Mouse (Mus musculus): ENCODE results near the gene Romo1. TPM values are rescaled to one million over a fixed set of nuclear protein-coding genes. Genes with fewer than 3 reads are reported as not detected.

Gene Romo1
- polyA plus RNA-seq, 1 experiment from 2014 or later = 410 TPM

DNA sequence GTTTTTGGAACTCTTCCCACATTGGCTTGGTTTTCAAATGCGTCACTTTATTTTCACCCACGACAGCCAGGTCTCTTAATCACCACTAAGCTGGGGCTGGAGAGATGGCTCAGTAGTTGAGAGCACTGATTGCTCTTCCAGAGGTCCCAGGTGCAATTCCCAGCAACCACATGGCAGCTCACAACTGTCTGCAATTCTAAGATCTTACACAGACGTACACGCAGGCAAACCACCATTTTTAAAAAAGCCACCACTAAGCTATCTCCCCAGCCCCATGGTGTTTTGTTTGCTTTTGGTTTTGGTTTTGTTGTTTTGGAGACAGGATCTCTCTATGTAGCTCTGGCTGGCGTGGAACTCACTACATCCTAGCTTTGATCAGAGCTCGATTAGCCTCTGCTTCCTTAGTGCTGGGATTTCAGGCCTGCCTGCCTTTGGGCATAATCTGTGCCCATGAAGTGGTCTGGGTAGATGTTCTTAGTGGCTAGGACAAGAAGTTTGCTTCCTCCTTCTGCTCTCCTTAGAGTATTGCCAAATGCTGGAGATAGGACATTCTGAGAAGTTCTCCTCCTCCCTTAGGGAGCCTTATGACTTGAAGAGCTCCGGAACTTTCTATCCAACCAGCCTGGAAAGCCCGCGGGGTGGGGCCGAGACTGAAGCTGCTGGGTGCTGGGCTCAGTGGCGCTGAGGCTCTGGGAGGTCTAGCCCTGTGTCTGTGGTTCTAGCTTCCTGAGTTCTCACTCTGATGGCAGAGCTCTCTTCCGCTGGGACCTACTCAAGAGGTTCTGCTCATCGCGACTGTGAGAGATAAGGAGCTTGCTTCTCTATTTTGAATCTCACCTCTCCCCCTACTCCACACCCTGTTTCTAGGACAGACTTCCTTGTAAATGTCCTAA is 46.4 kb downstream of the Romo1 start:
- WGBS = 87% methylated on average over 14 of the region's 14 CpGs
- no peak overlapping the region for H3K4me3 ChIP-seq (ENCODE audit: low read depth, low read length)
- H3K4me2 ChIP-seq = no peak overlapping the region
- no peaks in the 10 kb centered on the region for H3K4me1 ChIP-seq (ENCODE audit: control insufficient read depth, insufficient read depth, low read length)
- H3K36me3 ChIP-seq (ENCODE audit: control insufficient read depth, insufficient read depth, low read length) = no peaks in the 10 kb centered on the region
- no peaks in the 10 kb centered on the region for H3K9me3 ChIP-seq (ENCODE audit: control insufficient read depth, low read length)
- DNase-seq (ENCODE audit: low spot score, missing footprints) (no peak), ATAC-seq (ENCODE audit: low FRiP score) (no peak)
- no peaks in the 10 kb centered on the region for H3K27me3 ChIP-seq (ENCODE audit: control insufficient read depth, insufficient read depth, low read length)
- H3K9ac ChIP-seq (ENCODE audit: low read length) = no peak overlapping the region
- H3K27ac ChIP-seq (ENCODE audit: low read depth, low read length) = no peak overlapping the region

DNA sequence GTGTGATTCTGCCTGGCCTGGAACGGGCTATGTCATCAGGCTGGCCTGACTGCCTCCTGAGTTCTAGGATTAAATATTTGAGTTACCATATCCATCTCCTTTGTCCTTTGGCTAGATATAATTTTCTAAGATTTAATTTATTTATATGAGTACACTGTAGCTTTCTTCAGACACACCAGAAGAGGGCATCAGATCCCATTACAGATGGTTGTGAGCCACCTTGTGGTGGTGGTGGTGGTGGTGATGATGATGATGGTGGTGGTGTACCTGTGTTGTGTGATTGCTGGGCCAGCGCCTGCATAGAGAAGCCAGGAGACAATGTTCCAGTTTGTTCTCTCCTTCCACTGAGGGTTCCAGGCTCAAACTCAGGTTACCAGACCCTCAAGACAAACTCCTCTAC is 47.7 kb downstream of the Romo1 start:
- no peaks in the 10 kb centered on the region for H3K9me3 ChIP-seq (ENCODE audit: control insufficient read depth, low read length)
- no peak for DNase-seq (ENCODE audit: low spot score, missing footprints)
- H3K4me1 ChIP-seq (ENCODE audit: control insufficient read depth, insufficient read depth, low read length) = no peaks in the 10 kb centered on the region
- no peak overlapping the region for H3K27ac ChIP-seq (ENCODE audit: low read depth, low read length)
- H3K9ac ChIP-seq (ENCODE audit: low read length) = no peak overlapping the region
- H3K36me3 ChIP-seq (ENCODE audit: control insufficient read depth, insufficient read depth, low read length) = no peaks in the 10 kb centered on the region
- WGBS = 83% methylated on average over 2 of the region's 2 CpGs
- ATAC-seq (ENCODE audit: low FRiP score) = no peak
- H3K27me3 ChIP-seq (ENCODE audit: control insufficient read depth, insufficient read depth, low read length) = no peaks in the 10 kb centered on the region
- no peak overlapping the region for H3K4me2 ChIP-seq
- H3K4me3 ChIP-seq (ENCODE audit: low read depth, low read length) = no peak overlapping the region

DNA sequence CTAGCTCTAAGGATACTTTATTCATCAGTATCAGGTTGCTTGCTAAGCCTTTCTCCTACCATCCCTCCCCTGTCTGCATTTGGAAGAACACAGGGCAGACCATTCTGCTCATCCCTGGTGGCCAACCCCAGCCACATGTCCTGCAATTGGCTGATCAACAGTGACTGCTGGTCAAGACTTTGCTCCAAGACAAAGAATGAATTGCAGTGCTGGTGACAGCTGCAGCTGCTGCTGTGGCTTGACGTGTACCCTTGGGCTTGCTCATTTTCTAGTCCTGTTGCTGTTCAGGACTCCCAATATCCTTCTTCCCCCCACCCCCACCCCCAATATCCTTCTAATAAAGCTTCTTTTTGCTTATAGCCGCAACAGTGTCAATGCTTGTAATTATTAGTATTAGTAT is 48.2 kb downstream of the Romo1 start:
- DNase-seq (ENCODE audit: low spot score, missing footprints) = no peak
- Histone ChIP-seq H3K4me1 (ENCODE audit: control insufficient read depth, insufficient read depth, low read length) (no peaks in the 10 kb centered on the region), H3K36me3 (ENCODE audit: control insufficient read depth, insufficient read depth, low read length) (no peaks in the 10 kb centered on the region), H3K4me3 (ENCODE audit: low read depth, low read length) (no peak overlapping the region), H3K9ac (ENCODE audit: low read length) (no peak overlapping the region), H3K27me3 (ENCODE audit: control insufficient read depth, insufficient read depth, low read length) (no peaks in the 10 kb centered on the region), H3K27ac (ENCODE audit: low read depth, low read length) (no peak overlapping the region), H3K4me2 (no peak overlapping the region), H3K9me3 (ENCODE audit: control insufficient read depth, low read length) (no peaks in the 10 kb centered on the region)
- WGBS = 78% methylated on average over 2 of the region's 2 CpGs
- no peak for ATAC-seq (ENCODE audit: low FRiP score)

DNA sequence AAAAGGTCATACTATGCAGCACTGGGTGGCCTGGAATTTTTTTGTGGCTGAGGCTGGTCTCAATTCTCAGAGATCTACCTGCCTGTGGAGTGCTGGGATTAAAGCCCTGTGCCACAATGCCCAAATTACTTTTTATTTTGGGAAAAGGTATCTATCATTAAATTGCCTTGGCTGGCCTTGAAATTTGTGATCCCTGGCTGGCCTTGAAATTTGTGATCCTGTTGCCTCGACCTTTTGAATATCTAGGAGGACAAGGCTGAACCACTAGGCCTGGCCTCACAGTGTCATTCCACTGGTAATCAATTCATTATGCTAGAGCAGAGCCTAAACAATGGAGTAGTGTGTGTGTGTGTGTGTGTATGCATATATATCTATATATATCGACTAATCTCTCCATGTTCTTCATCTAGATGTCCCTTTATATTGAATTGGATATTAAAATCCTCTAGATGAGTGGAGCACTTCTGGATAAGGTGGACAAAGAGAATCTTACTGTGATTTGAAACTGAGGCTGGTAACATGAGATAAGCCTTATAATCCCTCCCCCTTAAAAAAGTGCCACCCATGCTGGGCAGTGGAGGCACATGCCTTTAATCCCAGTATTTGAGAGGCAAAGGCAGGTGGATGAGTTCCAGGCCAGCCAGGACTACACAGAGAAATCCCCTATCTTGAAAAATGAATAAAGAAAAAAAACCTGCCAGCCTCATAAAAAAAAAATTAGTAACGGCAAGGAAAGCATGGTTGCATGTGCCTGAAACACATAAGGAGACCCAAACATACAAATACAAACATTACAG is 49.4 kb downstream of the Romo1 start:
- no peak for DNase-seq (ENCODE audit: low spot score, missing footprints)
- no peaks in the 10 kb centered on the region for H3K27me3 ChIP-seq (ENCODE audit: control insufficient read depth, insufficient read depth, low read length)
- H3K4me2 ChIP-seq = no peak overlapping the region
- H3K4me1 ChIP-seq (ENCODE audit: control insufficient read depth, insufficient read depth, low read length) = peaks cover 4% of the 10 kb centered on the region
- no peak overlapping the region for H3K27ac ChIP-seq (ENCODE audit: low read depth, low read length)
- no peak overlapping the region for H3K9ac ChIP-seq (ENCODE audit: low read length)
- no peak overlapping the region for H3K4me3 ChIP-seq (ENCODE audit: low read depth, low read length)
- H3K9me3 ChIP-seq (ENCODE audit: control insufficient read depth, low read length) = no peaks in the 10 kb centered on the region
- WGBS = 82% methylated on average over 3 of the region's 3 CpGs
- ATAC-seq (ENCODE audit: low FRiP score) = no peak
- no peaks in the 10 kb centered on the region for H3K36me3 ChIP-seq (ENCODE audit: control insufficient read depth, insufficient read depth, low read length)

DNA sequence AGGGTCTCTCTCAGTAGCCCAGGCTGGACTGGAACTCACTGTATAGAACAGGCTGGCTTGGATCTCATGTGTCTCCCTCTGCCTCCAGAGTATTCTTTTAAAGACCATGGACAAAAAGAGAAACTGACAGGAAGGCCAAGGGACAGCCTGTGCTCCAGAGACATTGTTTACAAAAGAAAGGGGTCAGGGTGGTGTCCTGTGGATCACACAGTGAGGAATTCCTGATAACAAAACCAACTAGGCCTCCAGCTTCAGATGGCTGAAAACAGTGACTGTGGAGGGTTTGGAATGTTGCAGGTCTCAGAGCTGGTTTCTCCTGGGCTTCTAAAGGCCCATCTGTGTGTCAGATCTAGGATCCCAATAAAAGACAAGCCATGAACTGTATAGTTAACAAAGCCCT is 50.7 kb downstream of the Romo1 start:
- peaks cover 4% of the 10 kb centered on the region for H3K4me1 ChIP-seq (ENCODE audit: control insufficient read depth, insufficient read depth, low read length)
- no peaks in the 10 kb centered on the region for H3K36me3 ChIP-seq (ENCODE audit: control insufficient read depth, insufficient read depth, low read length)
- no peak overlapping the region for H3K4me3 ChIP-seq (ENCODE audit: low read depth, low read length)
- H3K27ac ChIP-seq (ENCODE audit: low read depth, low read length) = no peak overlapping the region
- no peaks in the 10 kb centered on the region for H3K27me3 ChIP-seq (ENCODE audit: control insufficient read depth, insufficient read depth, low read length)
- H3K9me3 ChIP-seq (ENCODE audit: control insufficient read depth, low read length) = no peaks in the 10 kb centered on the region
- DNase-seq (ENCODE audit: low spot score, missing footprints) (no peak), ATAC-seq (ENCODE audit: low FRiP score) (no peak)
- no peak overlapping the region for H3K4me2 ChIP-seq
- no peak overlapping the region for H3K9ac ChIP-seq (ENCODE audit: low read length)

Other genes with a start within 250 kb of the Romo1 start
- gene Uqcc1, start 213.7 kb upstream of the Romo1 start, polyA plus RNA-seq (2014; fragmentation: Nextera tagmentation; extraction: Ambion mirVana) = 77.3 and 88.8 TPM in 2 replicates
- not detected in 2 replicates for gene Gm15557, start 203.3 kb upstream of the Romo1 start, polyA plus RNA-seq (2014; fragmentation: Nextera tagmentation; extraction: Ambion mirVana)
- gene Gdf5, start 198.7 kb upstream of the Romo1 start, polyA plus RNA-seq (2014; fragmentation: Nextera tagmentation; extraction: Ambion mirVana) = 0.05 and 0.15 TPM in 2 replicates
- 13.2 and 13.8 TPM in 2 replicates for gene Cep250, start 187.6 kb upstream of the Romo1 start, polyA plus RNA-seq (2014; fragmentation: Nextera tagmentation; extraction: Ambion mirVana)
- 0.62 and 1.1 TPM in 2 replicates for gene 6430550D23Rik, start 136.1 kb upstream of the Romo1 start, polyA plus RNA-seq (2014; fragmentation: Nextera tagmentation; extraction: Ambion mirVana)
- 212 and 224 TPM in 2 replicates for gene Ergic3, start 136.0 kb upstream of the Romo1 start, polyA plus RNA-seq (2014; fragmentation: Nextera tagmentation; extraction: Ambion mirVana)
- gene Fer1l4, start 91.1 kb upstream of the Romo1 start, polyA plus RNA-seq (2014; fragmentation: Nextera tagmentation; extraction: Ambion mirVana) = not detected in 2 replicates
- 5.9 and 6.2 TPM in 2 replicates for gene Spag4, start 78.9 kb upstream of the Romo1 start, polyA plus RNA-seq (2014; fragmentation: Nextera tagmentation; extraction: Ambion mirVana)
- gene Cpne1, start 32.1 kb upstream of the Romo1 start, polyA plus RNA-seq (2014; fragmentation: Nextera tagmentation; extraction: Ambion mirVana) = 45.7 and 48.9 TPM in 2 replicates
- gene Rbm12, start 32.1 kb upstream of the Romo1 start, polyA plus RNA-seq (2014; fragmentation: Nextera tagmentation; extraction: Ambion mirVana) = 47.7 and 48.3 TPM in 2 replicates
- gene Gm28036, start 16.9 kb upstream of the Romo1 start, polyA plus RNA-seq (2014; fragmentation: Nextera tagmentation; extraction: Ambion mirVana) = 19.1 and 19.6 TPM in 2 replicates
- 34.1 and 37.2 TPM in 2 replicates for gene Nfs1, start 147 bp downstream of the Romo1 start, polyA plus RNA-seq (2014; fragmentation: Nextera tagmentation; extraction: Ambion mirVana)
- 708 and 733 TPM in 2 replicates for gene Rbm39, start 36.2 kb downstream of the Romo1 start, polyA plus RNA-seq (2014; fragmentation: Nextera tagmentation; extraction: Ambion mirVana)
- gene Phf20, start 52.4 kb downstream of the Romo1 start, polyA plus RNA-seq (2014; fragmentation: Nextera tagmentation; extraction: Ambion mirVana) = 91.4 and 102 TPM in 2 replicates
- gene Cnbd2, start 168.3 kb downstream of the Romo1 start, polyA plus RNA-seq (2014; fragmentation: Nextera tagmentation; extraction: Ambion mirVana) = 3.3 and 4.2 TPM in 2 replicates
- gene Scand1, start 168.7 kb downstream of the Romo1 start, polyA plus RNA-seq (2014; fragmentation: Nextera tagmentation; extraction: Ambion mirVana) = 85.3 and 93.4 TPM in 2 replicates

Data from midbrain, embryonic 11.5 days (tissue).